Mouse (Mus musculus) forebrain, embryonic 13.5 days (tissue): ENCODE results near the gene Nde1. TPM values are rescaled to one million over a fixed set of nuclear protein-coding genes. Genes with fewer than 3 reads are reported as not detected.

Experiments used
- ATAC-seq: fragments of 200-750 bp; cut with Nextera tagmentation; 2 replicates; pipeline ENCODE4 v1.8.0; 2017
- H3K27ac ChIP-seq: fragments of 300-500 bp; sonication (generic); 2 replicates; pipeline ENCODE4 v1.5.1; 2015; ENCODE audit warnings: inconsistent platforms, mild to moderate bottlenecking, moderate library complexity
- H3K27me3 ChIP-seq: fragments of 300-500 bp; sonication (generic); 2 replicates; pipeline ENCODE4 v1.6.1; 2015; ENCODE audit warnings: mild to moderate bottlenecking, inconsistent platforms
- H3K36me3 ChIP-seq: fragments of 300-500 bp; sonication (generic); 2 replicates; pipeline ENCODE4 v1.6.1; 2015; ENCODE audit warnings: mild to moderate bottlenecking, inconsistent platforms; ENCODE audit not compliant: poor library complexity, severe bottlenecking
- H3K4me1 ChIP-seq: fragments of 300-500 bp; sonication (generic); 2 replicates; pipeline ENCODE4 v1.6.1; 2015; ENCODE audit warnings: inconsistent platforms
- H3K4me2 ChIP-seq: fragments of 300-500 bp; sonication (generic); 2 replicates; pipeline ENCODE4 v1.6.1; 2015; ENCODE audit warnings: inconsistent platforms, mild to moderate bottlenecking, moderate library complexity
- H3K4me3 ChIP-seq: fragments of 300-500 bp; sonication (generic); 2 replicates; pipeline ENCODE4 v1.5.1; 2015; ENCODE audit warnings: mild to moderate bottlenecking, inconsistent platforms
- H3K9ac ChIP-seq: fragments of 300-500 bp; sonication (generic); 2 replicates; pipeline ENCODE4 v1.6.1; 2015; ENCODE audit warnings: mild to moderate bottlenecking, inconsistent platforms
- H3K9me3 ChIP-seq: fragments of 300-500 bp; sonication (generic); replicated peaks from 2 replicates; pipeline ENCODE4 v1.6.1; 2016; ENCODE audit warnings: inconsistent platforms
- WGBS: fragments of 180-500 bp; shearing (Covaris S2); methylation state at CpG from one replicate; pipeline ENCODE4 v1.1.7; 2015; 5-methylcytosine and 5-hydroxymethylcytosine counted together
- polyA plus RNA-seq: library from polyadenylated mRNA; unstranded; fragments of >200 nt; fragmentation: Nextera tagmentation; extraction: Ambion mirVana; gene quantifications from 2 replicates; pipeline ENCODE4 v1.2.1, GENCODE M21; 2015

Gene Nde1
- polyA plus RNA-seq, 1 experiment from 2014 or later = 118 TPM

- no peaks in the 10 kb centered on the region for H3K27me3 ChIP-seq
- H3K4me1 ChIP-seq = peaks cover 11% of the 10 kb centered on the region
- ATAC-seq = no peak
- no peaks in the 10 kb centered on the region for H3K9me3 ChIP-seq
- WGBS = 100% methylated on average over 1 of the region's 1 CpGs
- no peak overlapping the region for H3K27ac ChIP-seq
- H3K4me2 ChIP-seq = no peak overlapping the region
- H3K4me3 ChIP-seq = no peak overlapping the region
- H3K36me3 ChIP-seq = peaks cover 66% of the 10 kb centered on the region
- no peak overlapping the region for H3K9ac ChIP-seq
Measured at GRCm38 (mm10) chr16:14169706-14170105, 6.6 kb downstream of the Nde1 start.

GRCm38 (mm10) chr16:14178041-14178440 is 15.0 kb downstream of the Nde1 start:
- Histone ChIP-seq H3K4me3 (no peak overlapping the region), H3K9ac (no peak overlapping the region), H3K36me3 (peaks cover 95% of the 10 kb centered on the region), H3K27ac (no peak overlapping the region), H3K4me2 (no peak overlapping the region), H3K4me1 (no peaks in the 10 kb centered on the region), H3K27me3 (no peaks in the 10 kb centered on the region), H3K9me3 (no peaks in the 10 kb centered on the region)
- no peak for ATAC-seq
- WGBS = 81% methylated on average over 3 of the region's 3 CpGs

- no peaks in the 10 kb centered on the region for H3K27me3 ChIP-seq
- no peaks in the 10 kb centered on the region for H3K9me3 ChIP-seq
- no peak for ATAC-seq
- no peak overlapping the region for H3K4me2 ChIP-seq
- H3K9ac ChIP-seq = no peak overlapping the region
- H3K4me1 ChIP-seq = no peaks in the 10 kb centered on the region
- H3K27ac ChIP-seq = no peak overlapping the region
- WGBS = 82% methylated on average over 6 of the region's 6 CpGs
- peaks cover 94% of the 10 kb centered on the region for H3K36me3 ChIP-seq
- no peak overlapping the region for H3K4me3 ChIP-seq
Measured at GRCm38 (mm10) chr16:14180163-14180733, 17.2 kb downstream of the Nde1 start.

GRCm38 (mm10) chr16:14182360-14182759 is 19.3 kb downstream of the Nde1 start:
- Histone ChIP-seq H3K9me3 (no peaks in the 10 kb centered on the region), H3K36me3 (peaks cover 94% of the 10 kb centered on the region), H3K27ac (no peak overlapping the region), H3K9ac (no peak overlapping the region), H3K4me1 (no peaks in the 10 kb centered on the region), H3K4me2 (no peak overlapping the region), H3K4me3 (no peak overlapping the region), H3K27me3 (no peaks in the 10 kb centered on the region)
- 94% methylated on average over 5 of the region's 5 CpGs for WGBS
- no peak for ATAC-seq

GRCm38 (mm10) chr16:14183856-14184255 is 20.8 kb downstream of the Nde1 start:
- Histone ChIP-seq H3K36me3 (peaks cover 95% of the 10 kb centered on the region), H3K27me3 (no peaks in the 10 kb centered on the region), H3K27ac (no peak overlapping the region), H3K4me1 (no peaks in the 10 kb centered on the region), H3K9ac (no peak overlapping the region), H3K4me3 (no peak overlapping the region), H3K9me3 (no peaks in the 10 kb centered on the region), H3K4me2 (no peak overlapping the region)
- ATAC-seq = no peak
- 68% methylated on average over 1 of the region's 1 CpGs for WGBS

- Histone ChIP-seq H3K4me2 (no peak overlapping the region), H3K36me3 (peaks cover 97% of the 10 kb centered on the region), H3K4me1 (no peaks in the 10 kb centered on the region), H3K9me3 (no peaks in the 10 kb centered on the region), H3K9ac (no peak overlapping the region), H3K4me3 (no peak overlapping the region), H3K27me3 (no peaks in the 10 kb centered on the region), H3K27ac (no peak overlapping the region)
- no peak for ATAC-seq
- WGBS = 93% methylated on average over 5 of the region's 5 CpGs
Measured at GRCm38 (mm10) chr16:14185516-14185915, 22.4 kb downstream of the Nde1 start.

- H3K27ac ChIP-seq = no peak overlapping the region
- H3K9me3 ChIP-seq = no peaks in the 10 kb centered on the region
- no peak overlapping the region for H3K4me3 ChIP-seq
- peaks cover 35% of the 10 kb centered on the region for H3K36me3 ChIP-seq
- no peaks in the 10 kb centered on the region for H3K27me3 ChIP-seq
- WGBS = 48% methylated on average over 9 of the region's 9 CpGs
- no peak overlapping the region for H3K4me2 ChIP-seq
- no peak overlapping the region for H3K9ac ChIP-seq
- H3K4me1 ChIP-seq = no peaks in the 10 kb centered on the region
- ATAC-seq = no peak
Measured at GRCm38 (mm10) chr16:14194164-14194950, 31.3 kb downstream of the Nde1 start.

GRCm38 (mm10) chr16:14195427-14195826 is 32.4 kb downstream of the Nde1 start:
- Histone ChIP-seq H3K27me3 (no peaks in the 10 kb centered on the region), H3K9me3 (no peaks in the 10 kb centered on the region), H3K36me3 (peaks cover 24% of the 10 kb centered on the region), H3K4me1 (no peaks in the 10 kb centered on the region), H3K4me2 (no peak overlapping the region), H3K4me3 (no peak overlapping the region), H3K9ac (no peak overlapping the region), H3K27ac (no peak overlapping the region)
- WGBS = 32% methylated on average over 1 of the region's 1 CpGs
- no peak for ATAC-seq

- no peak overlapping the region for H3K4me2 ChIP-seq
- no peak for ATAC-seq
- H3K27ac ChIP-seq = no peak overlapping the region
- no peak overlapping the region for H3K4me3 ChIP-seq
- no peaks in the 10 kb centered on the region for H3K36me3 ChIP-seq
- H3K9me3 ChIP-seq = no peaks in the 10 kb centered on the region
- WGBS = 75% methylated on average over 4 of the region's 4 CpGs
- no peaks in the 10 kb centered on the region for H3K27me3 ChIP-seq
- H3K9ac ChIP-seq = no peak overlapping the region
- H3K4me1 ChIP-seq = no peaks in the 10 kb centered on the region
Measured at GRCm38 (mm10) chr16:14198798-14199197, 35.7 kb downstream of the Nde1 start.

GRCm38 (mm10) chr16:14215156-14215555 is 52.1 kb downstream of the Nde1 start:
- ATAC-seq = no peak
- 96% methylated on average over 3 of the region's 3 CpGs for WGBS
- Histone ChIP-seq H3K4me3 (no peak overlapping the region), H3K4me2 (no peak overlapping the region), H3K9me3 (no peaks in the 10 kb centered on the region), H3K36me3 (no peaks in the 10 kb centered on the region), H3K9ac (no peak overlapping the region), H3K27ac (no peak overlapping the region), H3K27me3 (no peaks in the 10 kb centered on the region), H3K4me1 (no peaks in the 10 kb centered on the region)

- Histone ChIP-seq H3K9me3 (no peaks in the 10 kb centered on the region), H3K27ac (no peak overlapping the region), H3K4me3 (no peak overlapping the region), H3K9ac (no peak overlapping the region), H3K36me3 (no peaks in the 10 kb centered on the region), H3K4me1 (no peaks in the 10 kb centered on the region), H3K27me3 (no peaks in the 10 kb centered on the region), H3K4me2 (no peak overlapping the region)
- peak; percentile 78 for ATAC-seq
- 26% methylated on average over 6 of the region's 6 CpGs for WGBS
Measured at GRCm38 (mm10) chr16:14237100-14237723, 74.1 kb downstream of the Nde1 start.

GRCm38 (mm10) chr16:14242059-14242458 is 79.0 kb downstream of the Nde1 start:
- Histone ChIP-seq H3K27ac (no peak overlapping the region), H3K4me3 (no peak overlapping the region), H3K9me3 (no peaks in the 10 kb centered on the region), H3K4me1 (no peaks in the 10 kb centered on the region), H3K9ac (no peak overlapping the region), H3K4me2 (no peak overlapping the region), H3K36me3 (no peaks in the 10 kb centered on the region), H3K27me3 (no peaks in the 10 kb centered on the region)
- WGBS = 86% methylated on average over 3 of the region's 3 CpGs
- no peak for ATAC-seq
